Mouse (Mus musculus) cerebellum, postnatal 36 days (tissue): ENCODE measurements at regions not wholly inside any gene's neighbourhood (a gene's known extent, or its start where the extent isn't known, plus 50 kb on each side); places are given as distances from the start of the nearest gene placed in this dataset.

ENCODE experiments used
- DNase-seq, 2 experiments: peaks; one replicate each; pipeline ENCODE4 v3.0.0; 2021 to 2022; ENCODE audit warnings: mixed read lengths in 2 of 2

- peak; percentile 25 to 36 for DNase-seq
Measured at GRCm38 (mm10) chr16:29838981-29839661, 225.1 kb upstream of the Hes1 start.

- no peak for DNase-seq
Measured at GRCm38 (mm10) chr16:29839662-29840001, 224.6 kb upstream of the Hes1 start.

DNA sequence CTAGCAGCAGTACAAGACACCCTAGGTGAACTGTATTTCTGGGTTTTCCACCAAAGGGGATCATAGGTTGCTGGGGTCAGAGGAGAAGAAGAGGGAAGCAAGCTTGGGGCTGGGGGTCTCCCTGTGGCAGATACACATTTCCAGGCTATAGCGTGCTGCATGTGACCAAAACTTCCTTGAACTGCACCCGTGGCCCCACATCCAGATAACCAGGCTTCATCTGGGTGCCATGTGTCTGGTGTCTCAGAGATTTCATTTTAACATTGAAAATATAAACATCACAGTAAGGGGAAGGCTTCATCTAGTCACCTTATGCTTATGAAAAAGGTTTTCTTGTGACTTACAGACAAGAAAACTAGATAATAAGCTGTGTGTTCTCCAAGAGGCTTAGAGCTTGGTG lies 223.8 kb upstream of the Hes1 start:
- no peak for DNase-seq

- no peak for DNase-seq
Measured at GRCm38 (mm10) chr16:29841132-29841531, 223.1 kb upstream of the Hes1 start.

GRCm38 (mm10) chr16:29842071-29842470 lies 222.1 kb upstream of the Hes1 start:
- no peak for DNase-seq

DNA sequence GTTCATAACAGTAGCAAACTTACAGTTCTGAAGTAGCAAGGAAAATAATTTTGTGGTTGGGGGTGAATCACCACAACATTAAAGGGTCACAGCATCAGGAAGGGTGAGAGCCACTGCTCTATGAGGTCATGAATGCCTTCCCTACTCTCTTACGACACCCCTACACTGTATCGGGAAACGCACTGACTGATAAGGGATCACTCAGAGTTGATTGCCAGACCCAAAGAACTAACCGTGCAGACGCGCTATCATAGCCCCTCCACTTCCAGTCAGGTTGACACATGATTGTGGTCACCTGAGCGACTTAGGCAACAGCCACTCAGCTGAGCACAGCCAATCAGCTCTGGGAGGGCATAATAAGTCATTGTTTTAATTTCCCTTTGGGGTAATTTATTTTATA lies 220.7 kb upstream of the Hes1 start:
- no peak for DNase-seq

DNA sequence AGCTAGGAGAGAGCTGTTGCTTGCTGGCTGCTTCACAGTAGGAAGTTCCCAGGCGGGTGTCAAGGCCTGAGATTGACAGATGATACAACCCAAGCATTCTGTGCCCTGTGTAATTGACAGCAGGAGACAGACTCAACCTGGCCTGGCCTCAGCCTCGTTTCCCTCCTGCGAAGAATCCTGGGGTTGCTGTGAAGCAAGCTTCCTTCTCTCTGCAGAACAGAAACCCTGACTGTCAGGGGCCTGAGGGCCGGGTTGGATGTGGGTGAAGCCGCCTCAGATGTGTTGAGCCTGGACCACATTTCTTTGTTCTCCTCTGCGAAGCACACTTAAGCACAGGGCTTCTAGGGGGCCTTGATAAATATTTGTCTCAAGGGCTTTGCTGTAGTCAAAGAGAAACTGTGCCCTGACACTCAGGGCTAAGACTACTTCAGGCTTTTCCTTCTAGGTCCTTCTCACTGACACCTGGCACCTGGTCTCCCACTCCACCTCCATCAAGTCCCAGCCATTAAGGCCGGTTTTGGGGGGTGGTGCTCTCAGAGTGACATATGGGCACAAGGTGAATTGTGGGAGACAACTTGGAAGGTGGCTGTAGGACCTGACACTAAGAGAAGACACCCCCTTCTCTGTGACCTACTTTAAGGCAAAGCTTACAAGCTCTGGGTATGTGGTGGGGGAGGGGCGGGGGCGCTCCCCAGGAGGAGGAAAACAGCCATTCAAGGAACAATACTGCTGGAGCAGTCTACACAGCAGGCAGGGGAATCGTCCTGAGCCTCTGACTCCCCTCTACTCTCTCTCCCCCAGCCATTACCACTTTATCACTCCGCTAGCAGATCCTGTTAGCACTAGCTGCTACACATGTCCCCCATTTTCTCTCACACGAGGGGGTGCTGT lies 219.2 kb upstream of the Hes1 start:
- no peak for DNase-seq

DNA sequence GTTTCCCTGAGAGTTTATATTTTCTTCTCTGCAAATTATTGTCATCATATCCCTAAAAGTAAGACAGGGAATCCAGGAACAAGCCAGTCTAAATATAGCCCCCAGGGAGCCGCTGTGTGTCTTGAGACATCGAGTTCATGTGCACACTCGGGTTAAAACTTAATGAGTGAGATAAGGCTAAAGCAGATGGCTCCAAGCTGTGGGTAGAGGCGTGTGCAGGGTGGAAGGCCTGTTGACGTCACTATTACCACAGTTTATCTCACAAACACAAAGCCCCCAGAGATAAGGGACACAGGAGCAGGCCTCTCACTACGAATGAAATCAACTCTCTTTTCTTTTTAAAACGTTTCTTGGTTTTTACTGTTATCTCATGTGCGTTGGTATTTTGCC lies 218.6 kb upstream of the Hes1 start:
- DNase-seq = no peak

GRCm38 (mm10) chr16:29847059-29847458 lies 217.1 kb upstream of the Hes1 start:
- no peak for DNase-seq

DNA sequence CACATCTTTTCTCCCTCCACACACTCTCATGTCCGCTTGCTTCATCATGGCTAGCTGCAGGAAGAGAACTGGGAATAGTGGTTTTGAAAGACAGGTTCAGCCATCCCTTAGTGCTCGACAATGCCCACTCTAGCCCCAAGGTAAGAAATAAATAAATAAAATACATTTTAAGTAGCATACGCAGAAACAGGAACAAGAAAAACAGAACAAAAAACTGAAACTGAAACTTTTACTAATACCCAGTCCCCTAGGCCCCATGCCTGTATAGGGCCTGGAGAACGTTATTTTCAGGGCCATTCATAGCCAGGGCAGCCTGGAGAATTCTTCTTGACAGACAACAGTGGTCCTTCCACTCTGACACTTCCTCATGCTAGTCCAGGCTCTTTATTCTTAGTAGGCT lies 216.4 kb upstream of the Hes1 start:
- no peak for DNase-seq

DNA sequence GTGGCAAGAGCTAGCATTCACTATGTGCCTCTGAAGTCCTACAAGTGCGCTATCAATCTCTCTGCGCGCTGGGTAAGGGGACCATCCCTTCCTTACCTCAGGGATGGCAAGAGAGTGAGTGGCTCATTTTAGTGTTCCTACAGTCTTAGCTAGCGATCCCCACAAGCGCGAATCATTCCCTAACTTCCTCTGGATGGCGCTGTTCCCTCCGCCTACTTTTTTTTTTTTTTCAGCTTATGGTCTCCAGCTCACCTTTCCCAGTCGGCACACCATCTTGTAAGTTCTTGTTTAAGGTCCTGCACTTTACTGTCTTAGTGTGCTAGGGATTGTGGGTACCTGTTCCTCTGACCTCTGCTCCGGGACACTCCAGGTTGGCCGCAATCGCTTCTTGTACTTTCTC lies 215.7 kb upstream of the Hes1 start:
- no peak for DNase-seq

GRCm38 (mm10) chr16:29849511-29849910 lies 214.7 kb upstream of the Hes1 start:
- DNase-seq = no peak

GRCm38 (mm10) chr16:29850616-29851015 lies 213.6 kb upstream of the Hes1 start:
- no peak for DNase-seq

DNA sequence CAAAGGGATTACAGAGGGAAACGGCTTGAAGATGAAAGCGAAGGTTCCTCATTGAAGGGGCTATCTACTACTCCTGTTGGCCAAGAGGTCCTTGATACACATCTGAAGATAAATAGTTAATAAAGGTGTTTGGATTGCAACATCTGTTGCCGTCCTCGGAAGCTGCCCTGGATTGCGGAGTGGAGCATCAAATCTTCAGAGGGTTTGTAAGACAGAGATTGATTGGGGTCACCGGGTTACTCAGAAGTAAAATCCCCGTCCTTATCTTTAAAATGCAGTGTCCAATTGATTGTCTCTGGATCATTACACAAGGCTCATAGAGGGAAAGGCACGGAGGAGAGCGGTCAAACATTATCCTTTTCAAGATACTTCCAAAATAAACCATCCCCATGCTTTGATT lies 212.4 kb upstream of the Hes1 start:
- no peak for DNase-seq

DNA sequence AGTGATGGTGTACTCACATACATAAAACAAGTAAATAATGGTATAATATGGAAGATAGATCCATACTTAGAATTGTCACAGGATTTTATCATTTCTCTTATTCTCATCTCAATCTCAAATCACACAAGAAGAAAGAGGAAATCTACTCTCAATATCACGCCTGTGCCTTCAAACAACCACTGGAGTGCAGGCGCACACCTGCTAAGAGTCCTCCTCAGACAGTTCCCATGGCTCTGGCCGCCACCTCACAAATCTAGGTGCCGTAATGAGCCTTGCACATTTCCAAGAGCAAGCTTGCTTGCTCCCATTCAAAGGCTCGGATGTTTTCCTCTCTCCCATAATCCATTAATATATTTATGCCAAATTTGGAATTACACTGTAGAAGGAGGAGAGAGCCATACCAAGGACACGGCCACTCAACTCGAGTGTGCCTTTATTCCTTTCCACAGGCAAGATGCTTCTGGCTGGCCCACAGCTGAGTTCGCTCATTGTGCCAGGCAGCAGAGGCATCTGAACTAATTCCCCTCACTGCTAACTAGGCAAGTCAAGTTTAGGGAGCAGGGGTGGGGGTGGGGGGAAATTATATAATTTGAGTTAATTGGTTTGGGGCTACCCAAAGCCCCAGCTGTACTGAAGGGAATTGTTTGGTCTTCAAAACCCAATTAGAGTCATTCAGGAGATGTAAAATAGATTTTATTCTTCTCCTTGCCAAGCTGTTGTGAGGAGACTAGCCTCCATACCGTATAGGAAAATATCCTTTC lies 209.2 kb upstream of the Hes1 start:
- no peak for DNase-seq

- DNase-seq = no peak
Measured at GRCm38 (mm10) chr16:29856545-29856944, 207.6 kb upstream of the Hes1 start.

GRCm38 (mm10) chr16:29858645-29859044 lies 205.5 kb upstream of the Hes1 start:
- DNase-seq = no peak

- DNase-seq = no peak
Measured at GRCm38 (mm10) chr16:29860306-29860705, 203.9 kb upstream of the Hes1 start.

DNA sequence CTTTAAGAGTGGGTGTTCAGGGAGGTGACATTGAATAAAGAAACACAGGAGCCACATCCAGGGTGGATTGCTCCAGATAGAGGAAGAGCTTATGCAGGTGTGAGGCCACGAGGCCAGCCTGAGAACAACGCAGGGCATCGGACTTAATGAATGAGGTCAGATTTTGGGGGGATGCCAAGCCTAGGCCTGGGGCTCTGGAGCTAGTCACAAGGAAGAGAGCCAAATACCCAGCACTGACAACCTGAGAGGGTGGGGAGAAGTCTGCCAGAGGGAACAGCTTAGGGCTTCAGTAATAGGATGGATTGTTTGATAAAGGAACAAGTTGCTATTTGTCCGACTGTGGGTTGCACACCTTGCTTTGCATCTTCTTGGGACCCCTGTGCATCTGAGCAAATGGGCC lies 203.1 kb upstream of the Hes1 start:
- DNase-seq = peak; percentile 59 to 64

GRCm38 (mm10) chr16:29865075-29865740 lies 199.0 kb upstream of the Hes1 start:
- DNase-seq = no peak

DNA sequence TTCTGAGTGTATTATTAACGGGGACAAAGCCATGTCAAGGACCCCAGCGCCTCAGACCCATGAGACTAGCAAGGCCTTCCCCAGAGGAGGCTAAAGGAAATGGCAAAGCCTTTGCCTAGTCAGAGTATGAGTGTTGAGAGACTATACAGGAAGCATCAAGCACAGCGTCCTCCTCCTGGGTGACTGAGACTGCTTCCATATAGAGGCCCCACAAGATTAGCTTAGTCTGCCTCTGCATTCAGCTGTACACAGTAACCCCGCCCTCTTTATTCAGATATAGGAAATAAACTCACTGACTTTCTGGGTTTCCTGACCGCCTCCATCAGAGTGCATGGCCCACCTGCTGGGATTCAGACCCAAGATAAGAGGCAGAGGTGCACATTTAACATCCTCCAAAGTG lies 192.8 kb upstream of the Hes1 start:
- DNase-seq = no peak

- DNase-seq = no peak
Measured at GRCm38 (mm10) chr16:29876196-29876595, 188.0 kb upstream of the Hes1 start.
